Mouse (Mus musculus) erythroid progenitor cell, adult 5-6 weeks (primary cell): ENCODE results near the gene Syngap1. TPM values are rescaled to one million over a fixed set of nuclear protein-coding genes. Genes with fewer than 3 reads are reported as not detected.
A peak's percentile ranks its signal among the peaks of the same experiment; 100 is the strongest.

Experiments
- ATAC-seq: replicated peaks from 2 replicates; pipeline ENCODE4 v1.8.0; 2016; ENCODE audit warnings: moderate number of reproducible peaks, mild to moderate bottlenecking, moderate TSS enrichment, inconsistent platforms; ENCODE audit not compliant: poor library complexity, low FRiP score, severe bottlenecking
- total RNA-seq, 2 experiments: library from RNA; stranded (forward) in 1 of 2; stranded (reverse) in 1 of 2; fragments of 150-400 nt in 1 of 2; fragments of 186-747, 209-891 nt in 1 of 2; gene quantifications; 2 replicates each; pipeline versions ENCODE4 v1.2.3 to v1.2.4; 2015 to 2017; ENCODE audit warnings: low replicate concordance in 2 of 2

The Syngap1 gene
- total RNA-seq, 2 experiments from 2014 or later = 3.8 to 14.4 TPM

DNA sequence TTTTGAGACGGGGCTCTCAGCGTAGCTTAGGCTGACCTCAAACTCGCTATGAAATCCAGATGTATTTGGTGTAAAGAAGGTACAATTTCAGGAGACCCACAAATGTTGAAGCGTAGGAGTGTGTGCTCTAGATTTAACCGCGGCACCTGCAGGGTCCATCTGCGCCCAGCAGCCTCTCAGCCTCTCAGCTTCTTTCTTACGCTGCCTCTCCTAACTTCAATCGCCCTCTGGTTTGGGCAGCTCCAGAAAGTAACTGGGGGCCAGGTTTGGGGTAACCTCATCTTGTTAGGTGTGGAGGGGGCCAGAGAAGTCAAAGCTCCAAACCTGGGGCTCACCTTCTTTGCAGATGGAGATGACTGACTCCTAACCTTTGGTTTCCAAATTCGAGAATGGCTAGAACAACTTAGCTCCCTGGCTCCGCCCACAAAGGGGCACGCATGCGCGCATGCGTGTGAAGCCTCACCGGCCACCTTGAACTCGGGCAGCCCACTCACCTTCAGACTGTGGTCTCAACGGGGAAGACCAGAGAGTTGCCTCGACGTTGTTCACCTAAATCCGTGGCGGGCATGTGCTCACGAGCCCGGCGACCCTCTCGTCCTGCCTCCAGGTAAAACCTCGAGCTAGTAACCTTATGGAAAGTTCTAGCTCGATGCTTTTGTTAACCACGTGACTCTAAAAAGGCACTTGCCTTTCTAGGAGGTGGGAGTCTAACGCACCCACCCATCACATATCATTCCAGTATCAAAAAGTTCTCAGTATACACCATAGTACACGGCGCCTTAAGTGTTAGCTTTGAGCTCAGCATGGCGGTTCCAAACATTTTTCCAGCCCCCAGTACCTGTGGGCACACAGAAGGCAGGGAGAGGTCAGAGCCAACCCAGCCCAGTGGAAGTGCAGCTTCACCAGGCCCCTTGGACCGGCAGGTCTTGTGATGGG is 76.8 kb downstream of the Syngap1 start:
- peak; percentile 87 for ATAC-seq

DNA sequence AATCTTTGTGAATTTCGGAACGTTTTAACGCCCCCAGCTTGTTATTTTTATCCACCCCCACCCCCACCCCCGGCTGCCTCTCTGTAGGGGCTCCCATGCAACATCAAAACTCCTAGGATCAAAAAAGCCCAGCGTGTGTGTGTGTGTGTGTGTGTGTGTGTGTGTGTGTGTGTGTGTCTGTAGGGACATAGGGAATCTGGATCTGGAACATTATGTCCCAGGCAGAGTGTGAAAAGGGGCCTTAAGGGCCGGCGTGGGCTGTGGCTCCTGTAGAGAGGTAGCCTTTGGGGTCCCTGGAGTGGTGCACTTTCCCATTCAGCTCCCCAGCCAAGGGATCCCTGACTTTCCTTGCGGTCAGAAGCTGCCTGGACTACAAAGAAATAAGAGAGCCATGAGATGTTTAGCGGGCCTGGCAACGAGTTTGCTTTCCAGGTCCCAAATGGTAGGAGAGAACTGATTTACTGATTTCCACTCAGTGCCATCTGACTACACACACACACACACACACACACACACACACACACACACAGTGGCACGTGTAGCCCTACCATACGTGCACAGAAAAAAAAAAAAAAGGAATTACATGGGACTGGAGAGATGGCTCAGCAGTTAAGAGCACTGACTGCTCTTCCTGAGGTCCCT is 77.6 kb downstream of the Syngap1 start:
- ATAC-seq = no peak

DNA sequence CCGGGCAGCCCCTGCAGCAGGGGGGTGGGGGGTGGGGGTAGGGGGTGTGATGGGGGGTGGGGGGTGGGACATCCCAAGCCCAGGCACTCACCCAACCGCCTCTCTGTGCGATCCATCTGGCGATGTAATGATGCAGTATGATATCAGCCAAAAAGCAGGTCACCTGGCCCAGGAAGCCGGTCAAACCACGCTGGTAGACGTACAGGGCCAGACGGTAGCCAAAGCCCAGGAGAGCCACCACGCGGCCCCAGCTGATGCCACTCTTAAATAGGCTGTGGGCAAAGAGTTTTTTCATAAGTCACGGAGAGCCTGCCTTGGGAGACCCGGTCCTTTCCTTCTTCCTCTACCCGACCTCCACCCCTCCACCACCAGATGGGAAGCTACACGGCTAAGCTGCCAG is 80.0 kb downstream of the Syngap1 start:
- no peak for ATAC-seq

DNA sequence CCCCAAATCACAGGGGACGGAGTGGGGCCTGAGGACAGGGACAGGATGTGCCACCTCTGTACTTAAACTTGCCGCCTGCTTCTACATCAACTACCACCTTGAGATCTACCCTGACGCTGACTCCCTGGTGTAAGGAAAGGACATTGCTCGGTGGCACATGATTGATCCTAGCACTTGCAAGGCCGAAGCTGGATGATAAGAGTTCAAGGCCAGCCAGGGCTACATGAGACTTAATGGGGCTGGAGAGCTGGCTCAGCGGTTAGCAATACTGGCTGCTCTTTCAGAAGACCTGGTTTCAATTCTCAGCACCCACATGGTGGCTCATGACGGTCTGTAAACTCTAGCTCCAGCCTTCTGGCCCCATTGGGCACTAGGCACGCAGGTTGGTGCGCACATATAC is 80.7 kb downstream of the Syngap1 start:
- no peak for ATAC-seq

Other genes with a start within 250 kb of the Syngap1 start
- 9.6 and 17.7 TPM in 2 replicates for gene Crebrf, start 225.6 kb upstream of the Syngap1 start, total RNA-seq (2015; ENCODE audit: low replicate concordance)
- 10.4 and 25.2 TPM in 2 replicates for gene Crebrf, start 225.6 kb upstream of the Syngap1 start, total RNA-seq (2017; ENCODE audit: low replicate concordance)
- 18.0 and 18.9 TPM in 2 replicates for gene Bnip1, start 160.2 kb upstream of the Syngap1 start, total RNA-seq (2015; ENCODE audit: low replicate concordance)
- gene Bnip1, start 160.2 kb upstream of the Syngap1 start, total RNA-seq (2017; ENCODE audit: low replicate concordance) = 13.9 and 16.8 TPM in 2 replicates
- not detected in 2 replicates for gene Nkx2-5, start 96.2 kb upstream of the Syngap1 start, total RNA-seq (2015; ENCODE audit: low replicate concordance)
- not detected in 2 replicates for gene Nkx2-5, start 96.2 kb upstream of the Syngap1 start, total RNA-seq (2017; ENCODE audit: low replicate concordance)
- gene Kifc5b, start 24.2 kb upstream of the Syngap1 start, total RNA-seq (2015; ENCODE audit: low replicate concordance) = 34.8 and 41.4 TPM in 2 replicates
- gene Kifc5b, start 24.2 kb upstream of the Syngap1 start, total RNA-seq (2017; ENCODE audit: low replicate concordance) = 197 and 257 TPM in 2 replicates
- gene Phf1, start 8.2 kb upstream of the Syngap1 start, total RNA-seq (2015; ENCODE audit: low replicate concordance) = 23.1 and 29.6 TPM in 2 replicates
- 19.4 and 34.5 TPM in 2 replicates for gene Phf1, start 8.2 kb upstream of the Syngap1 start, total RNA-seq (2017; ENCODE audit: low replicate concordance)
- 54.9 and 88.3 TPM in 2 replicates for gene Cuta, start 1.7 kb upstream of the Syngap1 start, total RNA-seq (2015; ENCODE audit: low replicate concordance)
- 8.2 and 9.3 TPM in 2 replicates for gene Cuta, start 1.7 kb upstream of the Syngap1 start, total RNA-seq (2017; ENCODE audit: low replicate concordance)
- gene Zbtb9, start 31.9 kb downstream of the Syngap1 start, total RNA-seq (2015; ENCODE audit: low replicate concordance) = 1.4 TPM in 1 of 2 replicates, not detected in the other
- 7.1 and 8.1 TPM in 2 replicates for gene Zbtb9, start 31.9 kb downstream of the Syngap1 start, total RNA-seq (2017; ENCODE audit: low replicate concordance)
- gene Bak1, start 87.8 kb downstream of the Syngap1 start, total RNA-seq (2015; ENCODE audit: low replicate concordance) = 32.7 and 36.0 TPM in 2 replicates
- 11.4 and 12.5 TPM in 2 replicates for gene Bak1, start 87.8 kb downstream of the Syngap1 start, total RNA-seq (2017; ENCODE audit: low replicate concordance)
- 1.3 and 9.0 TPM in 2 replicates for gene Itpr3, start 116.1 kb downstream of the Syngap1 start, total RNA-seq (2015; ENCODE audit: low replicate concordance)
- gene Itpr3, start 116.1 kb downstream of the Syngap1 start, total RNA-seq (2017; ENCODE audit: low replicate concordance) = 0.98 and 2.2 TPM in 2 replicates
- gene Uqcc2, start 192.7 kb downstream of the Syngap1 start, total RNA-seq (2015; ENCODE audit: low replicate concordance) = 9.6 and 33.9 TPM in 2 replicates
- gene Uqcc2, start 192.7 kb downstream of the Syngap1 start, total RNA-seq (2017; ENCODE audit: low replicate concordance) = 4.2 and 39.0 TPM in 2 replicates
- not detected in 2 replicates for gene Ip6k3, start 226.5 kb downstream of the Syngap1 start, total RNA-seq (2015; ENCODE audit: low replicate concordance)
- not detected in 2 replicates for gene Ip6k3, start 226.5 kb downstream of the Syngap1 start, total RNA-seq (2017; ENCODE audit: low replicate concordance)